Mouse (Mus musculus) spleen, adult 12 weeks (tissue): Measurements from ENCODE around the gene Ddx58.

Experiments used
- DNase-seq: peaks from one replicate; pipeline ENCODE4 v3.0.0; 2022; ENCODE audit warnings: low spot score

Ddx58 gene

GRCm38 (mm10) chr4:40239409-40240271 lies at the start of gene Ddx58:
Gene Ddx58 (minus strand): TSS chr4:40239828.
- no peak for DNase-seq

- no peak for DNase-seq
These were observed 49.4 kb upstream of the Ddx58 start for GRCm38 (mm10) chr4:40289046-40289445.

- no peak for DNase-seq
These were observed 47.8 kb upstream of the Ddx58 start for GRCm38 (mm10) chr4:40287415-40287814.

GRCm38 (mm10) chr4:40285582-40285981 lies 46.0 kb upstream of the Ddx58 start:
- DNase-seq, result peak; percentile 34

- DNase-seq, result peak; percentile 91
These were observed 39.8 kb upstream of the Ddx58 start, which contains the start of gene Ndufb6 for GRCm38 (mm10) chr4:40279276-40279900. Gene Ndufb6 (minus strand): TSS chr4:40279421.

GRCm38 (mm10) chr4:40278880-40279275 lies 39.2 kb upstream of the Ddx58 start:
- DNase-seq, result peak; percentile 3

- peak; percentile 92 for DNase-seq
These were observed 29.9 kb upstream of the Ddx58 start, which contains the start of the genes Smim27 and Topors for GRCm38 (mm10) chr4:40269430-40270032. Gene Smim27 (plus strand): TSS chr4:40269579. Gene Topors (minus strand): TSS chr4:40269850.

- DNase-seq, result no peak
These were observed 29.2 kb upstream of the Ddx58 start for GRCm38 (mm10) chr4:40268835-40269234.

GRCm38 (mm10) chr4:40268204-40268813 lies 28.7 kb upstream of the Ddx58 start:
- DNase-seq, result peak; percentile 78

GRCm38 (mm10) chr4:40267681-40268080 lies 28.1 kb upstream of the Ddx58 start:
- DNase-seq, result no peak

- no peak for DNase-seq
These were observed 24.7 kb upstream of the Ddx58 start for GRCm38 (mm10) chr4:40264321-40264720.

- no peak for DNase-seq
These were observed 14.9 kb upstream of the Ddx58 start for GRCm38 (mm10) chr4:40254385-40255103.

GRCm38 (mm10) chr4:40253766-40254165 lies 14.1 kb upstream of the Ddx58 start:
- DNase-seq, result no peak

GRCm38 (mm10) chr4:40250984-40251383 lies 11.4 kb upstream of the Ddx58 start:
- no peak for DNase-seq

- no peak for DNase-seq
These were observed 4.4 kb upstream of the Ddx58 start for GRCm38 (mm10) chr4:40244035-40244434.

GRCm38 (mm10) chr4:40243006-40243405 lies 3.4 kb upstream of the Ddx58 start:
- no peak for DNase-seq

- no peak for DNase-seq
These were observed 2.3 kb upstream of the Ddx58 start for GRCm38 (mm10) chr4:40241928-40242327.

GRCm38 (mm10) chr4:40240272-40240744 lies 680 bp upstream of the Ddx58 start:
- DNase-seq, result no peak

- DNase-seq, result no peak
These were observed 882 bp downstream of the Ddx58 start for GRCm38 (mm10) chr4:40238483-40239408.

GRCm38 (mm10) chr4:40236829-40237228 lies 2.8 kb downstream of the Ddx58 start:
- no peak for DNase-seq
